Mouse (Mus musculus) adrenal gland, adult 2 months (tissue): Measurements from ENCODE around the gene Dlx5. TPM values are rescaled to one million over a fixed set of nuclear protein-coding genes. Genes with fewer than 3 reads are reported as not detected.

Experiments
- DNase-seq: peaks from one replicate; pipeline ENCODE4 v3.0.0; 2021
- polyA plus RNA-seq: library from polyadenylated mRNA; depleted of rRNA; stranded (reverse); fragments of >200 nt; gene quantifications from 2 replicates; pipeline ENCODE4 v1.2.3, GENCODE M21; 2012; rRNA removed
- total RNA-seq, 2 experiments: library from RNA; stranded (reverse); gene quantifications; 2 replicates each; pipeline ENCODE4 v1.2.3; 2021

The Dlx5 gene
- total and polyA plus RNA-seq, 3 experiments, result 0.30 to 0.35 (median 0.32) TPM

DNA sequence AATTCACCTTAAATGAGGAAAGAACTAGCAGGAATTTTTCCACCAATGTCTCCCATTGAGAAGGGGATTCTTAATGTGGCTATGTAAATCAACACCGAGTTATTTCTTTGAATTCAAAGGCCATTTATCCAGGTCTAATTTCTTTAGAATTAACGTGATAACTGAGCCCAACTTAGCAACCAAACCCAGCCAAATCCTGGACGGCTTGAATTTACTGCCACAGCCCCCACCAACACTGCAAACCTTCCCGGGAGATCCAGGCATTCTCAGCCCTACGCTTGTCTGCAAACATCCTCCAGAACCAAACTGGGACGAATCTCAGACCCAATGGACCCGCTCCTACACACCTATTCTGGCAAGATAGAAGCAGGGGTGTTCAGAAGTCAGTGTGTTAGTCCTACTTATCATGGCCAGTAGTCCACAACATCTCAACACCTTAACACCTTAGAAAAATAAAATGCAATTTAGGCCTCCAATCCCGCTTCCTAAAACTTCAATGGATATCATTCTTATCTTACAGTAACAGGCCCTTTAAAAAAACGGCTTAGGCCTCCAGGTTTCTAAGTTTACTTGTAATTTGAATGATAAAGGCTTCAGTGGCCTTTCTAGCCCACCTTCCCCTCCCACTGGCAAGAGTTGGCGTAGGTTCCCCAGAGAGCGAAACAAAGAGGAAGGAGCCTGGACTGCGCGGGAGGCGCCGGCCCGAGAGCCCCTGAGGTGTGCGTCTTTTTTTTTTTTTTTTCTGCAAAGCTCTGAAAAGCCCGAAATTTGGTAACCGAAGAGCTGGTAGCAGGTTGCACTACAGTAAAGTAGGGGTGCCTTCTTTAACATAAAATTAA, 22.6 kb downstream of the Dlx5 start:
- no peak for DNase-seq

DNA sequence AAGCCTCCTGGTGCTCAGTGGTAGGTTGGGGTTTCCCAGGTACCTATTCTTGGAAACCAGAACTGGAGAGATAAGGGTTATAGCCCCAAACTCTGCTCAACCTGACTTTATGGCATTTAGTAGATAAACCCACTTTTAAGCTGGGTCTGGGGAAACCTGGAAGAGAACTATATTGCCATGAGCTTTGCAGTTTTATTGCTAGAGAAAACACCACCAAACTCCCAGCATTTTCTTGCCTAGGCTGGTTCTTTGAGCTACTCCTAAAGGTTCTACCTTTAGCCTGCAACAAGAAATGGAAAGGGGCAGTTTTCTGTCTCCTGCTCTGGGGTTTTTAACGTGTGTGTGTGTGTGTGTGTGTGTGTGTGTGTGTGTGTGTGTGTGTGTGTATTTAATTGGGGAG, 23.3 kb downstream of the Dlx5 start:
- no peak for DNase-seq

DNA sequence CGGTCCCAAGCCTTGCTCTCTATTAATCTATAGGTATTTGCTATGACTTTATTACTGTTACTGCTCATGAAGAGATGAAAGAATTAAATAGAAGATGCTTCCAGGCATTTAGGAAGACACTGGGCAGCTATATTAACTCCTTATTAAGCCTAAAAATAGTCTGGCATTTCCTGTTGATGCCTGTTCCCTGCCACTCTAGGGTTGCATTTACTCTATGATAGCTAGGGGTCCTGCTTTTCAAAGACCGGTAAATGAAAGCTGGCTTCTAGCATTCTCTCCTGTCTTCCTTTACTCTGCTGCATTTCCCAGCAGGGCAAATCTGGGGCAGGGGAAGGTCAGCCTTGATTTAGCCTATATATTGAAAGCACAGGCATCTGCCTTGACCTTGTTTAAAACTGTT, 24.1 kb downstream of the Dlx5 start:
- no peak for DNase-seq

DNA sequence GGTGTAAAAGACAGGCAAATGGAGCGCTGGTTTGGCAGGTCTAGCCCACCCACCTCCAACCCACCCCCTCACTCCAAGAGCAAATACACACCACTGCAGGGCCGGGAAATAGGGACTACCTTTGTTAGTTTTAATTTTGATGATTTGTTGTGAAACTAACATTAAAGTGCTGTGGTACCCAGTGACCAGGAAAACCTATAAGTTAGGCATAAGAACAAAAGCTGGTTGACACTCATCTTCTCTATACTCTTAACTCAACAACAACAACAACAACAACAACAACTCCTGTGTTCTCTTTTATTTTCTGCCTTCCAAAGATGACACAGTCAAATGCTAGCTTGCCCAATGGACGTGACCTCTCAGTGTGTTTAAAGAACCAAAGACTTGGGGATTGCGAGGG, 25.0 kb downstream of the Dlx5 start:
- DNase-seq, result no peak

DNA sequence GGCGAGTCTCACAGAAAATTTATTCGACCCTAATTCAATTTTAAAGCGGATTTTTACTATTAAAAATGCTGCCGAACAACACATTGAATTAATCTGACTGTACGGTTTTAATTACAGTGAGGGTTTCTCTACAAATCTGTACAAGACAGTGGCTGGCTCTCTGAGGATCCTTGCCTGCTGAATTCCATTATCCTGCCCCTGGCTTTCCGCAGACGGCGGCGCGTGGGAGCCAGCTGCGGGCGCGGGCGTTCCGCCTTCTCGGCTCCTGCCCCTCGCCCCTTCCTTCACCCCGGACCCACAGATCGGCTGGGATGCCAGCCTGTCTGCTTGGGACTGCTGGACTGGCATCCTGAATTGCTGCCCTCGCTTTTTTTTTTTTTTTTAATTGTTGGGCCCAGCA, 25.6 kb downstream of the Dlx5 start:
- no peak for DNase-seq

DNA sequence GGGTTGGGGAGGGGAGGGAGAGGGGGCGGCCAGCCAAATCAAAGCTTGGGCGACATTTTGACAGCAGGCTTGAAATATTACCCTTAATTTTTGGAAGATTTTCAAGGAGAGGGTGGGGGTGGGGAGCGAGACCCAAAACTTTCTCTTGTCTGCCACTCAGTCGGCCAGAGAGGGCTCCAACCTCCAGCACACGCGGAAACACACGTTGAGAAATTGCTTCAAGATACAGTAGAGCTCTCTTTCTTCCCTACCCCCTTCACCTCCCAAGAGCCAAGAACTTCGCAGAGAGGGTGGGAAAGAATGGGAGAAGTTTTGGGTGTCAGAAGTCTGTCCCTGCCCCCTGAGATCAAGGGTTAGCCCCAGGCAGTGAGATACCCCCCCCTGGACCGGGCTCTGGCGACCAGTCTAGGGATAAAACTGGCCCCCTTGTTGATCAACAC, 26.1 kb downstream of the Dlx5 start:
- DNase-seq, result no peak

DNA sequence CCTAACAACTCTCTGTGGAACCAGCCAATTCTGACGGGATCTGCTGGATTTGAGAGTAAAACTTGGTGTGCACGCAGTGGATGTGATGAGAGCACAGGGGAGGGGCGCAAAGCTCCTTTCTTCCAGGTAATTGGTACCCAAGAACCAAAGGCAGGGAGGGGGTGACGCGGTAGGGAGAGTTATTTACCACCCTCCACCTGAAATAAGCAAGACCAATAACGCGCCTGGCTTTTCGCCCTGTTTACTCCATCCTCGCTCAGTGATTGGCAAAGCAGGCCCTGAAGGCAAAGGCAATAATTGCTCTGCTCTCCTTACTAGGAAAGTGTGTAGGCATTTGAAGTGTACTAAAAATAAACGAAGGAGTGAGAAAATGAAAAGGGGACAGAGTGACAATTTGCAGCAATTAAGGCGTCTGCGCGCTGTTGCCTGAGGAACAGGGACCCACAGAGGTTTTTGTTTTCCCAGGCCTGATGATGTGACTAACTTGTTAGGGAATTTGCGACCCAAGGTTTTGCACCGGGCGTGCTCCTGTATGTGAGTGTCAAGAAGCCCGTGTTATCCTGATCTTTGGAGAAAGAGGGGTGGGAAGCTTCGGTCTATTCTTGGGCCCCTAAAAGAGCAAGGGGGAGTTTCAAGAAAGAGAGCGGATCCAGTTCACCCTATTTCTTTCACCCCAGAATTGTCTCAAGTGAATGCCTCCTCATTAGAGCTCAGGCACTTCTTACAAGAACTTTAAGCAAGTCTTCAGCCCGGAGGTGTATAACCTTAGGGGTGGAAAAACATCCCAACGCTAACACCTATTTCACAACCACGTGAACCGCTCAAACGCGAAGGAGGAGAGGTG, 26.8 kb downstream of the Dlx5 start:
- DNase-seq, result no peak

DNA sequence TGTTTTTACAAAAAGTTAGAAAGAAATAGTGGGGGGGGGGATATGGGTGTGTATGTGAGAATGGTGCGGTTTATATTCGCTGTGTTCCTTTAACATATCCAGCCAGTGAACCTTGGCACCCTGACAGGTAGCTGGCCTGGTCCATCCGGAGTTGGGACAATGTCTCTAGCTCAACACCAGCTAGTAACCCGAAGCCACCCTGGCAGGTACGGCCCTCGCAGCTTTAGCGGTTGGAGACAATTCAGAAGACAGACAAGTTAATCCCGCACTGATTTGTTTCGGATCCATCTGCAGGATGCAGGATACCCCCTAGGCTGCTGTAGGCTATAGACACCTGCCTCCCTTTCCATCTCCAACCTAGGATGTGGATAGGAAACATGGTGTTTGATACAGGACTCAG, 27.7 kb downstream of the Dlx5 start:
- DNase-seq, result no peak

DNA sequence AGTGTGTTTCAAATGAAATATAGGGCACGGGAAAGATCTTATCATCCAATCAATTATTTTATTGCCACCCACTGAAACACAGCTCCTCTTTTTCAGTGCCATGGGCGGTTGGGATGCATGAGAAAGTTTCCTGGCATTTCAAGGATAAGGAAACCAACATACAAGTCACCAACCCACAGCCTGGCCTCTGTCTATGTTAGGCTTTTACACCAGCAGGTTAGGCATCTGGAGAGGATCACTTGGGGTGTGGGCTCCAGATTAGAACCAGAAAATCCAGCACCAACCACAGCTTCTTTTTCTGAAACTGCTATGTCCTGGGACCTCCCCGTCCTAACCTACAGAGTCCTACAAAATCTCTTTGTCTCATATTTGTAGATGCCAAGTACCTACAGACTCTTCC, 28.9 kb downstream of the Dlx5 start:
- no peak for DNase-seq

DNA sequence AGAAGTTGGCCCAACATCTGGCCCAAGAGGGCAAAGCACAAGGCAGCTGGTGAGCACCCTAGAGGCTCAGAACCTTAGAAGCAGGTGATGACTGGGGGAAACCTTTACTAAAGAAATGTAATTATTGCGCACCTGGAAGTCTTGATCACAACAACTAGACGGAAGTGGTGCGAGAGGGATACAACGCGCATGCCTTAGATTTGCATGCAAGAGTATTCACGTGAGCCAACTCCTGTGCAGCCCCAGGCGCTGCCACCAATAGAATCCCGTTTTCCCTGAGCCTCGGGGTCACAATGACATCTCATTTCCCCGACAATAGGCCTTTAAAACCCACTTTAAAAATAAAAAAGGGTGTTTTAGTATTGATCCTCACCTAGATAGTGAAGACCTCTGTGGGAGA, 30.7 kb downstream of the Dlx5 start:
- no peak for DNase-seq

DNA sequence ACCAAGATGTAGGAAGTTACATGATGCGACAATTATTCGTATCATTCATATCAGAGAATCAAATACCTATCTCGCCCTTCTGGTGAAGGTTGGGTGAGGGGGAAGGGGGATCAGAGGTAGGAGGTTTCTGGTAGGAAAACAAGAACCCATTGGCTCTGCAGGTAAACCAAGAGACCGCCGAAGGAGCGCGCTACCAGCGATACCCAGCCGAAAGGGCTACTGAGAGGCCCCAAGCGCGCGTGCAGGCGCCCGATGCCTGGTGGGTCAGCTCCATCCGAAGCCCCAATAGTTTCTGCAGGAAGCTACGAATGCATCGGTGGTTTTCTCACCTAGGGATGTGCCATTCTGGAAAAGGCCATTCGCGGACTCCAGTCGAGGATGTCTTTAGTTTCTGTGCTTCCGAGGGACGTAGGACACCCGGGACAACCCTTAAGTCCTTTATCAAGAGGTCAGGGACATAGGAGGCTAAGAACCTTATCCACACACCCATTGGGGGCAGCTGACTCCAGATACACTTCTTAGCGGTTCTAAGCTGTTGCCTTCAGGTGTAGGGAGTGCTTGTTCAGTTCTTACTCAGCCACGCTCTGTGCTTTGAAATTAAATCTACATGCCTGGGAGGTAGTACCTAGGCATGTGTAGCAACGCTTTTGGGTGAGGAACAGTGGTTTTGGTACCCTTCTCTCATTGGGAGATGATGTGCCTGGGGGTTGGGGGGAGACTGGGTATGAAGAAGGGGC, 31.4 kb downstream of the Dlx5 start:
- DNase-seq, result no peak

DNA sequence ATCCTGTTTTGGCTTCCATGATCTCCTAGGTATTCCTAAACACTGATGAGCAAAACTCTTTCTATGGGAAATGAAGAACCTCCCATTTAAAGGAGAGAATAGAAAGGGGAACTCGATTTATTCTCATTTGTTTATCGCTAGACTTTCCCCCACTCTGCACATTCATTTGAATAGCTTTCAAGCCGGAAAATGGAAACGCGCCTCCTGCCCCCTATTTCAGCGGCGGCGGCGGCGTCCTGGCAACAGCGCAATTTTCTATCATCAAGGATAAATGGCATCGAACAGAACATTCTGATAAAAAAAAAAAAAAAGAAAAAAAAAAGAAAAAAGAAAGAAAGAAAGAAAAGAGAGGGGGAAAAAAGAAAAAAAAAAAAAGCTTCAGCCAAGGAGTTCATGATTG, 32.1 kb downstream of the Dlx5 start:
- DNase-seq, result no peak

DNA sequence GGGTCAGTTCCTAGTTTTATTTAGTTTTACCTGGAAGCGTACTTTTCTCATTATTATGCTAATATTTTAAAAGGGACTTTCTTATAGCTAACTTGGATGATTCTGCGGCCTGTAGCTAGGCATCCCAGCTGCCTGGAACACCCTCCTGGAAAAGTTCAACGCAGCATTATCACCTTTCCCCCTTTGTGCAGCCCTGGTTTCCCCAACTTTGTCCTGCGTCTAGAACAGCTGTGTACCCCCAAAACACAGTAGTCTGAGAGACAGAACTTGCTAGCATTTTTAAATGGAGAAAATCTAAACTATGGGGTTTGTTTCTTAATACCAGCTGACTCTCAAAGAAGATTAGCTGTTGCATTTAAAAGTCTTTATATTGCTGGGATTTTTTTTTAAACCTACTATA, 33.3 kb downstream of the Dlx5 start:
- no peak for DNase-seq

DNA sequence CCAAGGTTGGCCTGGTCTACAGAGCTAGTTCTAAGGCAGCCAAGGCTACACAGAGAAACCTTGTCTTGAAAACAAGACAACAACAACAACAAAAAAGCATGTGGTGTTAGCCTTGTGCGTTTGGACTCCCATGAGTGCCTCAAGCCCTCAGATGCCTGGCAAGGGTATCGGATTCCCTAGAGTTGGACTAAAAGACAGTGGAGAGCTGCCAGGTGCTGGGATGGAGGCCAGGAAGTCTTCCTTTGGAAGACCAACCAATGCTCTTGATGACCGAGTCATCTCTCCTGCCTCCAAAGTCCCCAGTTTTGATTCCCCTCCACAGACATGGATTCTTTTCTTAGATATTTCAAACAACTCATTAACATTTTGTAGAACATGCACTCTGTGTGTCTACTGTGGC, 48.6 kb downstream of the Dlx5 start:
- no peak for DNase-seq

DNA sequence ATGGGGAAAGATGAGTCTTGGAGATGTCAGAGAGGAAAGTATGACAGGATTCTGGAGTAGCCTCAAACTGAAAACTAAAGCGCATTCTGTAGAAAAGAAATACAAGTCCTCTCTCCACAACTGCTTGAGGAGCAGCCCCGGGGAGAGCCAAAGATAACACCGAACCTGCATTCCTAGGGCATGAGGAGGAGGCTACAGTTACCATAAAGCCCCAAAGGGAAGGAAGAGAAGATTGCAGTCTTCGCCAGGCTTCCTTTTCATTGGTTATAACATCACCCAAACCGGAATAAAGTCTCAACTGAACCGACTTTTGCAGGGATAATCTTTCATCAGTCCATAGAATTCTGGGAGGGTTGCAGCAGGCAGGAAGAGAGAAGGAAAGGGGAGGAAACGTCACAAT, 51.4 kb downstream of the Dlx5 start:
- no peak for DNase-seq

Other genes starting within 250 kb of the Dlx5 start
- gene Dlx6, start 18.8 kb downstream of the Dlx5 start, total RNA-seq, result not detected
- not detected in 2 replicates for gene Dlx6, start 18.8 kb downstream of the Dlx5 start, polyA plus RNA-seq
- 1 to 10 TPM; 5.0 to 6.3 TPM for gene Sdhaf3, start 73.9 kb upstream of the Dlx5 start, total RNA-seq
- gene Sdhaf3, start 73.9 kb upstream of the Dlx5 start, polyA plus RNA-seq, result 0.17 and 0.18 TPM in 2 replicates